Mouse (Mus musculus) adrenal gland, postnatal 4 days (tissue): ENCODE measurements at regions not wholly inside any gene's neighbourhood (a gene's known extent, or its start where the extent isn't known, plus 50 kb on each side); places are given as distances from the start of the nearest gene placed in this dataset.
"Not testable (repeated sequence)": the region's sequence is repeated elsewhere in the genome, so short reads cannot be mapped to it uniquely, and the experiment has no call there.

Source experiments
- DNase-seq, 2 experiments: peaks; one replicate each; pipeline ENCODE4 v3.0.0; 2021 to 2022; ENCODE audit warnings: low spot score in 2 of 2, mixed read lengths in 2 of 2

DNA sequence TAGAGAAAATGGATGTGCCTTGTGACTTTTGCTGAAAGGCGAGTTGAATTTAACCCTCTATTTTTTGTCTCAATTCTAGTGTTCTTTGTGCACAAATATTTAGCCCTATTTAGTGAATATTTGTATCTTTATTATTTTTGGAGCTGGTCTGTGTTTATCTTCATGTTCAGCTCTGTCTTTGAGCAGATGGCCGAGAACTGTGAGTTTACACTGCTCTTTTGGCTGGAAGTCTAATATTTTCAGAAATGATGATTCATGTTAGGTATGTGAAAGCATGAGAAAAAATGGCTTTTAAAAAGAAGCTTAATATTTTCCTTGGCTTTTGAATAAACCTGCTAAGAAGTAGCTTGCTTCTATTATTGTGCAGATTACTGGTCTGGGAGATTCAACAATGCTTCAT, 505.4 kb downstream of the Sema5a start:
- DNase-seq = no peak

- DNase-seq = no peak
Observed at GRCm38 (mm10) chr15:32751991-32752390, 507.4 kb downstream of the Sema5a start.

DNA sequence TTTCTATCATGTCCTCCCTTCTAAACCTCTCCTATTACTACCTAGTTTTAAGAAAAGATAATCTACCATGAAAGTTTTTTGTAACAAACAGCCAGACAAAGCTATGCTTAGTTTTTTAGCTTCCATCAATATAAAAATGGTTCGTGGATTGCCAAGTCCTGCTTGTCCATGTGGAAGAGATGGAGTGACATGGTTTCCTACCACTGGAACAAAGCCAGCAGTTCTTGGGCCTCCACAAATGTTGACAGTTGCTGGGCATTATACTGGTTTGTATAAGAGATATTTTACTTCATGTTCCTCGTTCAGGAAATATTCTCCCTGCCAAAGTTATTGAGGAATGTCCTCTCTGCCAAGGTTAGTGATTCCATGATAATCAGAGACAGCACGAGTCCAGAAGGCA, 515.5 kb downstream of the Sema5a start:
- no peak for DNase-seq

DNA sequence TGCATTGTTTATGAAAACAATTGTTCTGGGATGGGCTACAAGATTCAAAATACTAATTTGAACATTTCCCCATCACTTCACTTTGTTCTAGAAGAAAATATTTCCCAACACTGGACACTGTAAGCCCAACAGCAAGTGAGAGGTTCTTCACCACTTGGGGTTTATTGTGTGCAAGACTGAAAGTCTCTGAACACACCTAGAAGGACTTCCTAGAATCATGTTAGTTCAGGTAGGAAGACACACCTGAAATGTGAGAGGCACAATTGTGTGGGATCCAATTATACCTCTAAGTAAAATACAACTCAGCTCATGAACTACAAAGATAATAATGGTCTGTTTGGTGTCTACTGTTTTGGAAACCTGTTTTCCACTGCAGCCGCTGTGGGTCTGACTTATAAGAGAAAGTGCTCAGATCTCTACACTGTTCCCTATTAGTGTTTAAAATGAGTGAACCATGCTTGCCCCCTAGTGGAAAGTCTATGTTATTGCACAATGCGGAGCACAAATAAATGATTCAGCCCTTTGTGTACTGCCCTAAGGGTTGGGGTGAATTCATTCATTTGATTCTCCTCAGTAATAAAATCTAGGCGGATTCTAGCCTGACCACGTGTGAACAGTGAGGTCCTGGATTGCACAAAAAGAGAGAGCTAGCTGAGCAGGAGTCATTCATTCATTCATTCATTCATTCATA, 521.5 kb downstream of the Sema5a start:
- DNase-seq = peak in 1 of 2 experiments; percentile 3

- no peak for DNase-seq
Observed at GRCm38 (mm10) chr15:32766746-32767471, 522.3 kb downstream of the Sema5a start.

GRCm38 (mm10) chr15:32778226-32778598, 533.6 kb downstream of the Sema5a start:
- DNase-seq = not testable (repeated sequence)

DNA sequence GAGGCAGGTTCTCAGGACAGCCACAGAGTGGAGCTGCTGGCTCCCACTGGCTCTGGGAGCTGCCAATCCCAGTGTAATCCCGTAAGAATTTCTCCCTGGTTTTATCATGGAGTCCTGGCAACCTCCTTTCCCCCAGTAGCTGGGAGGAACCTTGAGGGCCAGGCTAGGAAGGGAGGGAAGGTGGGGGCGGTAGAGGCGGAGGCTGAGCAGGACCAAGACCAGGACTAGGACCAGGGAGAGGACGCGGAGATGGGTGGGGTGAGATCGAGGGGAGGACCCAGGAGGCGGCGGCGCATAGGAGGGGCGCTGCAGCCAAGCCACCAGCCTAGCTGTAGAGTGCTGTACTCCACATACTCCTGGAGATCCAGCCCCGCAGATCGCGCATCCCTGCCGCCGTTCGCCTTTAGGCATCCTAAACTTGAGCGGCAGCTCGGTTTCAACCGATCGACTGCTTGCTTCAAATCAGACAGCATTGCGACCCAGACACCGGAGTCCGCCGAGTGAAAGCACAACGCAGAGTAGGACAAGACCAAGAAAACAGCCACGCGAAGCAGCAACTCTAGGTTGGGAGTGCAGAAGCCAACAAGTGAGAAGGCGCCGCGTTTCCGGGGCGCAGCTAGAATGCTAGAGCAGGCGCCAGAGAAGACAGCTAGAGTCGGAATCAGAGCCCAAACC, 534.1 kb downstream of the Sema5a start:
- DNase-seq = peak; percentile 43 to 59

DNA sequence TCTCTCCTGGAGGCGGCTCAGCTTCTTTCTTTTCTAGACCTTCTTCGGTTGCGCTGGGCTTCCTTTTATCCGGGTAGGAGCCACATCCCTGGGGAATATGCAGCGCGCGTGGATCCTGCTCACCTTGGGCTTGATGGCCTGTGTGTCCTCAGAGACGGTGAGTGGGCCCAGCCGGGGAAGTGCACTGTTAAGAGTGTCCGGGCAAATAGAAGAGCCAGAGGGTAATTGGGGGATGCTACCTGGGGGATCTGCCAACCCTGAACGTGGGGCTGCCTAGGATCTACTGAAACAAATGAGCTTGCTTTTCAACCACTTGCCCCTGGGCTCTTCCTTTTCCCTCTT, 534.6 kb downstream of the Sema5a start:
- DNase-seq = not testable (repeated sequence)

DNA sequence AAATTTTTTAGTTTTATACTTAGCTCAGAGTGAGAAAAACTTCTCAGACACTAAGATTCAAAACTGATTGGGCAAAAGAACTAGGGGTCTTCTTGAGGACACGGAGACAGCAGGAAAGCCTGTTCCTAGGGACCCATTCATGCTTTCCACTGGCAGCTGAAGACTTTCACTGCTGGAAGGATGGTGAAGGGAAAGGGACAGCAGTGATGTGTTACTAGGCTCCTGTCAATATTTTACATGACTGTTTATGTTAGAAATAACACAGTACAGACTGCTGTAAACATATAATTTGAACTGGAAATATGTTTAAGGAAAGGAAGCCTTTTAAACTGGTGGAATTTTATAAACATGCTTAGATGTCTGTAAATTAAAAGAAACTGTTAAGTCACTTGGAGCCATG, 537.0 kb downstream of the Sema5a start:
- DNase-seq = not testable (repeated sequence)

GRCm38 (mm10) chr15:32799222-32799621, 554.6 kb downstream of the Sema5a start:
- no peak for DNase-seq

DNA sequence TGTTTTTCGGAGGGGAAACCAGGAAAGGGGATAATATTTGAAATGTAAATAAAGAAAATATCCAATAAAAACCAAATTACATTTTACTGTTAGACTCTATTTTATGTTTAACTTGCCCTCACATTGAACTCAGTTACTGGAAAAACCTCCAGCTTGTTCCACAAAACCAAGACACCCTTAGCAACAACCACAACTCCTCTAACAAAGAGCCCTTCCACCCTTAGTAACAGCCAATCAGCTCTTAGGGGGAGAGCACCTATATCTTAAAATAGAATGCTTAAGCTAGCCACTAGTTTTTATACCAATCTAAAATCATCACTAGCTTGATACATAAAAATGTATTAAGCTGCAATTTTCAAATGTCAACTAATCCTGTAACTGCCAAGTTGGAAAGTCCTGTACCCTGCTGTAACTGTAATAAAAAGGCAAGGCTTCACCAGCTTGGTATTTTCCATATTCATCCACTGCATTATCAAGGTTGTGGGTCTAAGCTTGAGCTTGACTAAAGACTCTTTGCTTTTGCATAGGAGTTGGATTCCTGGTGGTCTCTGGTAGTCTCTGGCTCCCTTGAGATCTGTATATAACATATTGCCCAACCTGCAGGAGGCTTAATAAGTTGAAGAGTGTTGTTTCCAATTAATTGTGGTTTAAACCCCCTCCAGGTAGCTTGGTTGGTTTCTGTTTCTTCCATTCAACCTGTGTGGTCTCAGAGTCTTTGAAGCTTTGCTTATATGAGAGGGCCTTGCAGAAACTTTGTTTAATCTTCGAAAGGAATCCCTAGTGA, 566.4 kb downstream of the Sema5a start:
- no peak for DNase-seq

GRCm38 (mm10) chr15:32839966-32840365, 595.4 kb downstream of the Sema5a start:
- DNase-seq = no peak
